Mouse (Mus musculus): ENCODE results near the gene Dock8.

GRCm38 (mm10) chr19:24988831-24989230, 10.5 kb upstream of the Dock8 start:
- no peak for TF ChIP-seq POLR2A (IDR thresholded peaks at IDR 0.05; ENCODE audit: low read depth, low read length)
- no peak for TF ChIP-seq CTCF (conservative IDR thresholded peaks at IDR 0.05; ENCODE audit: insufficient read depth, insufficient read length, low read depth, low read length)
